Mouse (Mus musculus): ENCODE data around the gene Scnm1.
"Not testable (repeated sequence)": the region's sequence is repeated elsewhere in the genome, so short reads cannot be mapped to it uniquely, and the experiment has no call there.

The Scnm1 gene

GRCm38 (mm10) chr3:95142617-95143011, 8.8 kb upstream of the Scnm1 start:
- peak; percentile 92 for DNase-seq

DNA sequence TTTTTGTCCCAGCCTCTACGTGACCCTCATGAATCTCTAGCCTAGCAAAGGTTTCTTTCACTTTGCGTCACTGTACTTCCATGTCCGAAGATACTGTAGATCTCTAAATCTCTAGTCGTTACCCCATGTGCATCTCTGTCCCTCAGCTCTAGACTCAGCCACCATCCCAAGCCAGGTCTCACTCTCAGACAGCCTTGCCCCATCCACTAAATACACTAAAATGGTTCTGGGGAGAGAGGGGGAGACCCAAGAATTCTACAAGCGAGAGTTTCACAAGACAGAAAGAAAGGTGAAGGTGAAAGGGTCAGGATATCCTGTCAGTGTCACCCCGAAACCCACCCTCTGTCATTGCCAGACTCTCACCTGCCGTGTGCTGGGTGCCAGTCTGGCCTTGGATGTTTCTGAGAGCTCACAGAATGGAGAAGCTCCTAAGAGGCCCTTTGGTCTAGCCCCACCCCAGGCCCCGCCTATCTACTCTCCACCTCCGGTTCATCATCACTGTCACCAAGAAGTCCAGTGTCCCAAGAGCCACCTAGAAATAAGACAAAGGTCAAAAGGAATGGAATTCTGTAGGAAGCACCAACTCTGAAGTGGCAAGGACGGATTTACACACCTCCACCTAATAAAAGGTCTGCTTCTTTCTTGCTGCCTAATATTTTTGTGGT, 8.3 kb upstream of the Scnm1 start, which contains the start of gene Tnfaip8l2:
Gene Tnfaip8l2, minus strand, starts transcription at position 409 of the 665 bp plus-strand sequence.
- no peak for DNase-seq

DNA sequence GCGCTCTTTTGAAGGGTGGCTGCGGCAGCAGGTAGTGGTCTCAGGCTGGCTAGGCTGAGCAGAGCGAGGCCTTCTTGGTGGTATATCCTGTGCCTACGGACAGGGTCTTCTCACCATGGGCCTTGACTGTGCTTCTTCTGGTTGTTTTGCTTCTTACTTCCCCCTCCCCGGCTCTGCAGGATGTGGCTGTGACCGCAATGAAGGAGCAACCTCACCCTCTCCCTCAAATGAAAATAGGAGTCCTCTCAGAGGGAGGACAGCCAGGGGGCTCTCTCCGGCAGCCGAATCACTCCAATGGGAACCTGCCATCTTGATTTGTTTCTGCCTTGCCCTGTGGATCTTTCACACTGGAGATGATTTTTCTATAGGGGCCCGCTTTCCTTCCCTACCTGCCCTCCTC, 7.7 kb upstream of the Scnm1 start:
- no peak for DNase-seq

DNA sequence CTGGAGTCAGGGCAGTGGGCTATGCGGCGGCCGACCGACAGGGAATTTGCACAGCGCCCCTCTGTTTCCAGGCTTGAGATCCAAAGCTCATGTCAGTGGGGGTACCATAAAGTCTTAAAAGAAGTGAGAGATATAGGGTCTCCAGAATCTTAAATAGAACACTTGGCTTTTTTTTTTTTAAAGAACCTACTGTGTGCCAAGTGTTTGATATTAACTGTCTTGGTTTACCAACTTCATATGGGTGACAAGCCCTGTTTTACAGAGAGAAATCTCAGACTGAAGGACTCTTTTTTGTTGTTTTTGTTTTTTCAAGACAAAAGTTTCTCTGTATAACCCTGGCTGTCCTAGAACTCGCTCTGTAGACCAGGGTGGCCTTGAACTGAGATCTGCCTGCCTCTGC, 7.0 kb upstream of the Scnm1 start:
- DNase-seq: no peak

- no peak for DNase-seq
Measured at GRCm38 (mm10) chr3:95140289-95140595, 6.4 kb upstream of the Scnm1 start.

DNA sequence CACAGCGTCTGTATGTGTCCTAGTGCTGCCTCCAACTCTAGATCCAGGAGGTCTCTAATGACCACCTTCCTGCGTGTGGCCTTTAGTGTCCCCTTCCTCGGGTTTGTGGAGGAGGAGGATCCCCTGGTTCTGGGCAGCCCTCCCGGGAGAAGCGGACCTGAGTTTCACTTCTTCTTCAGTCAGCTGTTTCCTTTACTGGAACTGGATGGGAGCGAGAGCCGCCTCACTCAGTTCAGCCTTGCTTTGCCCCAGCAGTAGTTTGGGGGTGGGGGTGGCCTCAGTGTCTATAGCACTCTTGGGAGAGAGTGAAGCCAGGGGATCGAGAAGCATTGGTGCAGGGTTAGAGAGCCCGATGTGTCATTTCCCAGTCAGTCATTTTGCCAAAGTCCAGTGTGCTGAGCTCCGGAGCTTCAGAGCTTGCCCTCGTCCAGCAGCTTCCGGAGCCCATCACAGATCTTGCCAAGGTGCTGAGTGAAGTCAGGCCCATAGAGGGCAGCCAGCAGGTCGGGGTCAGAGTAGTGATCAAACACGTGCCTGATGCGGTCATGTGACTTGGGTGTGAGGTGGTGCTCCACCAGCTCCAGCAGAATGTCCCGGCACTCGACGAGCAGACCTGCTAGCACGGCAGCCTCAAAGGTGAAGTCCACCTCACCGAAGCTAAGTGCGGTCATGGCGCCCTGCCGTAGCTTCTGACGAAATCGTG, 5.9 kb upstream of the Scnm1 start:
- DNase-seq: peak; percentile 79

- DNase-seq: no peak
Measured at GRCm38 (mm10) chr3:95136336-95136735, 2.5 kb upstream of the Scnm1 start.

DNA sequence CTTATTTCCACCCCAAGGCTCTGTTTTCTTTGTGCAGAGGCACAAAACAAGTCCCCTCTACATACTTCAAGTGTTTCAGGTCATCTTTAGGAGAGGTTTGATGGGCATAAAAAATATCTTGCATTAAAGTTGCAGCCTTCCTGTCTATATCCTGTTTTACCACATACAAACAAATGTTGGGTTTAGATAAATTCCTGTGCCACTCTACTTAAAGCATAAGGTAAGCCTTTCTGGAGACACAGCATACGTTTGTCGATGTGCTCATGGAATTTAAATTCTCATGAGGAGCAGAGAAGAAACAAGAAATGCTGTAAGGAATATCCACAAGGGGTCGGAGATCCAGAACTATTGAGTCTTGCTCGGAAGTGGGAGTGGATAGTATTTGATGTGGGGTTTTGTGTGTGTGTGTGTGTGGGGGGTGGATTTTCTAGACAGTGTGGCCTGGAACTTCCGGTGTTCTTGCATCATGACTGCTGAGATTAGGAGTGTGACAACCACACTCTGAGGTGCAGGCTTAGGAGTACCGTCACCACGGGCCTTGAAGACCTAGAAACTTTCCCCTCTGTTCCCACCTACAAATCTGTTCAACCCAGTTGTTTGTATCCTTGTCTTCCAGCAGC, 1.7 kb upstream of the Scnm1 start:
- DNase-seq: no peak

- peak; percentile 71 for DNase-seq
Measured at GRCm38 (mm10) chr3:95135023-95135422, 1.2 kb upstream of the Scnm1 start.

DNA sequence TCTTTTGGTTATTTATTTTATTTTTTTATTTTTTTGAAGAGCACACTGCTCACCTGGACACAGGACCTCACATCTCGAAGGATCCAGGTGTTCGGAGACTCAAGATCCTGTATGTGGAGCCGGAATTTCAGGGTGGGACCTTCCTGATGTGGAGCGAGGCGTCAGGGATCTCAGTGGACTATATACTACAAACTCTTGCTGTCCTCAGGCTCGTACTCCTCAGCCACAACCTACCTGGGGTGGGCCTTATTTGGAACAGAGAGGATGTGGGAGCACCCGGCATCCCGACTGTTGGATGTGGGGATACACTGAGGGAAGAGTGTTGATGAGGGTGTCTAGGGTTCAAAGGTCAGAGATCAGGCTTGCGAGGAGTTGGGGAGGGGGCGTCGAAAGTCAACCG, 322 bp upstream of the Scnm1 start:
- not testable (repeated sequence) for DNase-seq

DNA sequence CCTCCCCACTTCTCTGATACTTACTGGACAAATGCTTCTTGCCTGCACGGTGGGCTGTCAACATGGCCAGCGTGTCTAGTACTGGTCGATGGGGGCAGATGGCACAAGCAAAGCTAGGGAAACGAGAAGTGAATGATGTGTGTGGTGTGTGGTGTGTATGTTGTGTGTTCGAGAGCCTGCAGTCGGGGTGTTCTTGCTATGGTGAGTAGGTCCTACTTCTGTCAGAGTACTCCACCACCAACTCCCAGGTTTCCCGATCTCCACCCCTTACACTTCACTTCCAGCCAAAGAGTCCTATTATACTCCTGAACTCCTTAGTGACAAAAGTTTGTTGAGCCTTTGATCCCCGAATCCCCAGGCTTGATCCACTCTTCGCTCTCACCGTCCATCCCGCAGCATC, 635 bp downstream of the Scnm1 start:
- no peak for DNase-seq

DNA sequence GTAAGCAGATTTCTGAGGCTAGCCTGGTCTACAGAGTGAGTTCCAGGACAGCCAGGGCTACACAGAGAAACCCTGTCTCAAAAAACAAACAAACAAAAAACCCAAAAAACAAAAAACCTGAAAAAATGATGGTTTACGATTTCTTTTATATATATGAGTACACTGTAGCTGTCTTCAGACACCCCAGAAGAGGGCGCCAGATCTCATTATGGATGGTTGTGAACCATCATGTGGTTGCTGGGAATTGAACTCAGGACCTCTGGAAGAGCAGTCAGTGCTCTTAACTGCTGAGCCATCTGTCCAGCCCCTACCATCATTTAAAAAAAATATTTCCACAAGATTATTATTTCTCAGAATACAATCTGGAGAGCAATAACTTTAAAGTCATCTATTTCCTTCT, 1.4 kb downstream of the Scnm1 start:
- not testable (repeated sequence) for DNase-seq

- DNase-seq: no peak
Measured at GRCm38 (mm10) chr3:95130081-95130480, 3.7 kb downstream of the Scnm1 start.

DNA sequence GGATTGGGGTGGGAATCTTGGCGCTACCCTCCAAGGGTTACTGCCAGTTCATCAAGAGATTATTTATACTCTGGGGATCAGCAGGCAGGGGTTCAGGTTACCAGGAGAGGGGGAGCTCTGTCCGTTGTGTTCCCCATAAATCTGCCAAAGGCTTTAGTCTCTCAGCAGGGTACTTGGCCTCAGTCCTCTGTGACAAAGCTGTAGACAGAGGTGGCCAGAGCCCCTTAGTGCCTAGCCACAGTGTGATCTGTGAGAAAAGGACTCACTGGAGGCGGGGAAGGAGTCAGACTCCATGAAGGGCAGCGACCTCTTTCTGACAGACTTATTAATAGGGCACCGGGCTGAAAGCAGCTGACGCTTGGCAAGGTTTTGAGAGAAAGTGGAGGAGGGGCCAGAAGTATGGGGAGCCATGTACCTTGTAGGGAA, 4.6 kb downstream of the Scnm1 start:
- peak; percentile 57 for DNase-seq

GRCm38 (mm10) chr3:95124972-95125371, 8.8 kb downstream of the Scnm1 start:
- no peak for DNase-seq

DNA sequence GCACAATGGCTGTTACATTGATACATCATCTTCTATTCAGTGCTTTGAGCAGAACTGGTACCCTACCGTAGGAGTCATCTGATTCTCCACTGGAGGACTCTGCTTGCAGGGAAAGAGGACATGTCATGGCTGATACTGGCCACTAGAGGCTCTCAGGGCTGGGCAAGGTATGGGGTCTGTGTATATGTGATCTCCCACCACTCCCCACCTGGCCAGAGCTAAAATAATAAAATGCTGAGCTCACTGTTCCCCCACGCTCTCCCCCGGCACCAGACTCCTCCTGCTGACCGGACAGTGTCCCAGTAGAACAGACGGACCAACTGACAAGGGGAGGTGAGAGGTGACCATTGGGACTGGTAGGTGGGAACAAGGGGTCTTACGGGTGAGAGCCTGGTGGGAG, 9.6 kb downstream of the Scnm1 start, which contains the start of gene Tmod4:
Gene Tmod4, plus strand, starts transcription at position 231 of the 400 bp plus-strand sequence.
- no peak for DNase-seq

DNA sequence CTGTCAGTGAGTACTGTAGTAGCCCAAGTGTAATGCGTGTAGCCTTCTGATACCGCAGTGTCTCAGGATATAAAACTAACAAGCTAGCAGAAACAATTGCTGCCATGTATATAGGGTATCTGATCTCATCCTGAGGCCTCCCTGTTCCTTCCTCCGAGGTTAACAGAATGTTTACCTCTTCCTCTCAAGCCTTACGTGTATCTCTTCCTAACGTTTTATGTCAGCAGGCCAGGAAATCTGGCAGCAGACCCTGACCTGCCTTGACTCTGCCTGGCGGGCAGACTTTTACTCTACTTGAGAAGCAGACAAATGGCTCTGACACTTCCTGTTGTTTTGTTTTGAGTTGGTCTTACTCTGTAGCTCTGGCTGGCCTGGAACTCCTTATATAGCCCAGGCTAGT, 12.2 kb downstream of the Scnm1 start:
- DNase-seq: no peak

- no peak for DNase-seq
Measured at GRCm38 (mm10) chr3:95117751-95118150, 16.1 kb downstream of the Scnm1 start.

DNA sequence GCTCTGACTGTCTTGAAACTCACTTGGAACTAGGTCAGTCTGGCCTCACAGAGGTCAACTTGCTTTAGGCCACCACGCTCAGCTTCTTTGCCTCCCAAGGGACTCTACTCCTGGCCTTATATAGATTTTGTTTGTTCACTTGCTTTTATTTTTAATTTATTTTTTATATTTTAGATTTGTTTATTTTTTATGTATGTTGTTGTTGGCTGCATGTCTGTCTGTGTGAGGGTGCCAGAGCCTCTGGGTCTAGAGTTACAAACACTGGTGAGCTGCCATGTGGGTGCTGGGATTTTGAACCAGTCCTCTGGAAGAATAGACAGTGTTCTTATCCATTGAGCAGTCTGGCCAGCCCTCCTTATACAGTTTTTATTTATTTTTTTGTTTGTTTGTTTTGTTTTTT, 21.1 kb downstream of the Scnm1 start:
- DNase-seq: no peak

DNA sequence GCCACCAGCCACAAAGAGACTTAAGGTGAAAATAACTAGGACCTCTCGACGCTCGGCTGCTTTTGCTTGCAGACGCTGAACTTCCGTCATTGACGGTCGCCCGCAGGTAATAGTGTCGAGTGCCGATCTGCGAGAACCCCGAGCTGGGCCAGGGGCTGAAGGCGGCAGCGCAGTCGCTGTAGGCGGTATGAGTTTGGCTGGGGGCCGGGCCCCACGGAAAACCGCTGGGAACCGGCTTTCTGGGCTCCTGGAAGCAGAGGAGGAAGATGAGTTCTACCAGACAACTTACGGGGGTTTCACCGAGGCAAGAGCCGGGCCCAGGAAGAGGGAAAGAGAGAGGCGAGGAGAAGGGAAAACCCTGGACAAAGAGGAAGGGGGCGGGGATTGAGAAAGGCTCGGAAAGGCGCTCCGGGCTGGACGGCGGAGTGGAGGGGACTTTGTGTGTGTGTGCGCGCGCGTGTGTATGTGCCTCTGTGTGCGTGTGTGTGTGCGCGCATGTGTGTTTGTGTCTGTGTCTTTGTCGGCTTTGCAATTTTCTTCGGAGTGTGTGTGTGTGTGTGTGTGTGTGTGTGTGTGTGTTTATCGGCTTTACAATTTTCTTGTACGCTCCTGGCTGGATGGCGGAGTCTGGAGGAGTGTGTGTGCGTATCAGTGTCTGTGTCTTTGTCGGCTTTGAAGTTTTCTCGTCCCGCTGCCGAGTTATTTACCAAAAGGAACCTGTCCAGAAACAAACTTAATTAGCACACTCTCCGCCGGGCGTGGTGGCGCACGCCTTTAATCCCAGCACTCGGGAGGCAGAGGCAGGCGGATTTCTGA, 22.7 kb downstream of the Scnm1 start, which contains the start of gene Vps72:
Gene Vps72, plus strand, starts transcription at position 112 of the 816 bp plus-strand sequence.
- DNase-seq: peak; percentile 93

GRCm38 (mm10) chr3:95107898-95108297, 25.9 kb downstream of the Scnm1 start:
- DNase-seq: no peak

- DNase-seq: not testable (repeated sequence)
Measured at GRCm38 (mm10) chr3:95107308-95107707, 26.5 kb downstream of the Scnm1 start.
